Mouse (Mus musculus): ENCODE measurements around the gene Fam118a. TPM values are rescaled to one million over a fixed set of nuclear protein-coding genes. Genes with fewer than 3 reads are reported as not detected.

Gene Fam118a
- polyA plus RNA-seq, 1 experiment from 2014 or later = 17.0 TPM

DNA sequence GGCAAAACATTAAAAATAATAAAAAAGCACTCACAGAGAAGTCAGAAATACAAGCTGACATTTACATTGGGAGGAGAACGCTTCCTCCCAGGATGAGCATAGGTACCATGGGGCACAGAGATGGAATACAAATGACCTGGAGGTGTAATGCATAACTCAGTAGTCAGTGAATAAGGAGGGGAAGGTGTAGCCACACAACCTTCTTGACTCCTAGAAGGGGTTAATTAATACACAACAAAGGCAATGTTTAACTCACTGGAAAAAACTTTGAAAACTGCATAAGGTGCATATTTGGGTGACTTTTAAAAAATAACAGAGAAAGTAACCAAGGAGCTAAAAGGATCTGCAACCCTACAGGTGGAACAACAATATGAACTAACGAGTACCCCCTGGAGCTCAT is 43.9 kb downstream of the Fam118a start:
- H3K27me3 ChIP-seq (replicated peaks; ENCODE audit: control insufficient read depth, insufficient read depth, low read length) = no peaks in the 10 kb centered on the region
- no peak overlapping the region for H3K27ac ChIP-seq (ENCODE audit: low read depth, low read length)
- H3K4me2 ChIP-seq = no peak overlapping the region
- WGBS = 86% methylated on average over 2 of the region's 2 CpGs
- DNase-seq (ENCODE audit: low spot score) = no peak
- no peak overlapping the region for H3K4me3 ChIP-seq (ENCODE audit: low read depth, low read length)
- no peak for ATAC-seq (replicated peaks; ENCODE audit: low FRiP score)
- H3K9me3 ChIP-seq (ENCODE audit: control insufficient read depth, low read length) = no peaks in the 10 kb centered on the region
- no peaks in the 10 kb centered on the region for H3K36me3 ChIP-seq (ENCODE audit: control insufficient read depth, insufficient read depth, low read length)
- H3K4me1 ChIP-seq (replicated peaks; ENCODE audit: control insufficient read depth, insufficient read depth, low read length) = no peaks in the 10 kb centered on the region
- no peak overlapping the region for H3K9ac ChIP-seq (ENCODE audit: low read depth, low read length)

DNA sequence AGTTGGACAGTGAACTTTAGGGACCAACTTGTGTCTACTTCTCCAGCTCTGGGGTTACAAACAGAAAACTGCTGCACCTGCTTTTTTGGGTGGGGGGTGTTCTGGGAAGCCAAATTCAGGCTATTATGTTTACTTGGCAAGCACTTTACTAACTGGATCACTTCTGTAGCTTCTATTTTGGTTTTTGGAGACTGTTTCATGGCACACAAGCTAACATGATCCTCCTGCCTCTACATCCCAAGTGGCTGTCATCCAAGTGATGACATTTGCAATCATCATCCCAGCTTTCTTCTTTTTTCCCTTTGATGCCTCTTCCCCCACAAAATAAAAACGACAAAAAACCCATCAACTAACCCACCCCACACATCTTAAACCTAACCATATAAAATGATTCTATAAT is 56.9 kb downstream of the Fam118a start:
- H3K4me3 ChIP-seq (ENCODE audit: low read depth, low read length) = no peak overlapping the region
- no peak for ATAC-seq (replicated peaks; ENCODE audit: low FRiP score)
- H3K4me1 ChIP-seq (replicated peaks; ENCODE audit: control insufficient read depth, insufficient read depth, low read length) = no peaks in the 10 kb centered on the region
- no peaks in the 10 kb centered on the region for H3K9me3 ChIP-seq (ENCODE audit: control insufficient read depth, low read length)
- no peak for DNase-seq (ENCODE audit: low spot score)
- H3K4me2 ChIP-seq = no peak overlapping the region
- no peak overlapping the region for H3K9ac ChIP-seq (ENCODE audit: low read depth, low read length)
- 56% methylated on average over 1 of the region's 1 CpGs for WGBS
- H3K27me3 ChIP-seq (replicated peaks; ENCODE audit: control insufficient read depth, insufficient read depth, low read length) = no peaks in the 10 kb centered on the region
- no peak overlapping the region for H3K27ac ChIP-seq (ENCODE audit: low read depth, low read length)
- H3K36me3 ChIP-seq (ENCODE audit: control insufficient read depth, insufficient read depth, low read length) = no peaks in the 10 kb centered on the region

Other genes starting within 250 kb of the Fam118a start
- gene Phf21b, start 172.9 kb upstream of the Fam118a start, polyA plus RNA-seq (2014; fragmentation: Nextera tagmentation; extraction: Ambion mirVana) = 0.26 and 0.62 TPM in 2 replicates
- gene Gm29666, start 108.9 kb upstream of the Fam118a start, polyA plus RNA-seq (2014; fragmentation: Nextera tagmentation; extraction: Ambion mirVana) = 1.2 and 1.8 TPM in 2 replicates
- 56.7 and 57.3 TPM in 2 replicates for gene Nup50, start 105.5 kb upstream of the Fam118a start, polyA plus RNA-seq (2014; fragmentation: Nextera tagmentation; extraction: Ambion mirVana)
- 4.6 and 5.5 TPM in 2 replicates for gene 5031439G07Rik, start 40.4 kb upstream of the Fam118a start, polyA plus RNA-seq (2014; fragmentation: Nextera tagmentation; extraction: Ambion mirVana)
- gene Upk3a, start 11.8 kb upstream of the Fam118a start, polyA plus RNA-seq (2014; fragmentation: Nextera tagmentation; extraction: Ambion mirVana) = not detected in 2 replicates
- gene Smc1b, start 103.0 kb downstream of the Fam118a start, polyA plus RNA-seq (2014; fragmentation: Nextera tagmentation; extraction: Ambion mirVana) = 0.04 and 0.06 TPM in 2 replicates
- 0.15 and 0.25 TPM in 2 replicates for gene Ribc2, start 103.1 kb downstream of the Fam118a start, polyA plus RNA-seq (2014; fragmentation: Nextera tagmentation; extraction: Ambion mirVana)
- gene Fbln1, start 177.0 kb downstream of the Fam118a start, polyA plus RNA-seq (2014; fragmentation: Nextera tagmentation; extraction: Ambion mirVana) = 57.6 and 60.2 TPM in 2 replicates